Mouse (Mus musculus) embryonic facial prominence, embryonic 12.5 days (tissue): ENCODE measurements around the gene Olfr1325. TPM values are rescaled to one million over a fixed set of nuclear protein-coding genes. Genes with fewer than 3 reads are reported as not detected.
"Not testable (repeated sequence)": the region's sequence is repeated elsewhere in the genome, so short reads cannot be mapped to it uniquely, and the experiment has no call there.

Source experiments
- ATAC-seq: fragments of 200-750 bp; cut with Nextera tagmentation; 2 replicates; pipeline ENCODE4 v1.8.0; 2017; ENCODE audit not compliant: insufficient number of reproducible peaks, insufficient read depth, low FRiP score, low TSS enrichment
- H3K27ac ChIP-seq: fragments of 300-500 bp; sonication (generic); 2 replicates; pipeline ENCODE4 v1.5.1; 2016; ENCODE audit warnings: mild to moderate bottlenecking
- H3K27me3 ChIP-seq: fragments of 300-500 bp; sonication (generic); 2 replicates; pipeline ENCODE4 v1.6.1; 2016; ENCODE audit warnings: mild to moderate bottlenecking, moderate library complexity
- H3K36me3 ChIP-seq: fragments of 300-500 bp; sonication (generic); 2 replicates; pipeline ENCODE4 v1.6.1; 2016; ENCODE audit warnings: mild to moderate bottlenecking
- H3K4me1 ChIP-seq: fragments of 300-500 bp; sonication (generic); 2 replicates; pipeline ENCODE4 v1.6.1; 2016
- H3K4me2 ChIP-seq: fragments of 300-500 bp; sonication (generic); replicated peaks from 2 replicates; pipeline ENCODE4 v1.6.1; 2016; ENCODE audit warnings: mild to moderate bottlenecking, moderate library complexity
- H3K4me3 ChIP-seq: fragments of 300-500 bp; sonication (generic); 2 replicates; pipeline ENCODE4 v1.5.1; 2016; ENCODE audit warnings: mild to moderate bottlenecking
- H3K9ac ChIP-seq: fragments of 300-500 bp; sonication (generic); 2 replicates; pipeline ENCODE4 v1.6.1; 2016; ENCODE audit warnings: mild to moderate bottlenecking, moderate library complexity
- H3K9me3 ChIP-seq: fragments of 300-500 bp; sonication (generic); 2 replicates; pipeline ENCODE4 v1.6.1; 2016; ENCODE audit warnings: mild to moderate bottlenecking, moderate library complexity
- WGBS: fragments of 180-500 bp; shearing (Covaris S2); methylation state at CpG from one replicate; pipeline ENCODE4 v1.1.7; 2016; 5-methylcytosine and 5-hydroxymethylcytosine counted together
- polyA plus RNA-seq: library from polyadenylated mRNA; unstranded; fragments of >200 nt; fragmentation: Nextera tagmentation; extraction: Ambion mirVana; gene quantifications from 2 replicates; pipeline ENCODE4 v1.2.1, GENCODE M21; 2016

The Olfr1325 gene
- not detected in 2 replicates for polyA plus RNA-seq

- Histone ChIP-seq H3K4me3 (no peak within 1 kb of the TSS), H3K36me3 (no peaks in the 10 kb centered on the region), H3K9ac (no peak within 1 kb of the TSS), H3K4me1 (no peaks in the 10 kb centered on the region), H3K9me3 (no peaks in the 10 kb centered on the region), H3K4me2 (no peak within 1 kb of the TSS), H3K27me3 (no peaks in the 10 kb centered on the region), H3K27ac (no peak within 1 kb of the TSS)
- 85% methylated on average over 2 of the region's 2 CpGs for WGBS
- no peak for ATAC-seq
Observed at GRCm38 (mm10) chrX:74592379-74592778, at the start of gene Olfr1325. Olfr1325 (plus strand) TSS chrX:74592679.

- H3K4me1 ChIP-seq: no peaks in the 10 kb centered on the region
- H3K36me3 ChIP-seq: no peaks in the 10 kb centered on the region
- H3K27ac ChIP-seq: no peak within 1 kb of the TSS
- H3K4me3 ChIP-seq: no peak within 1 kb of the TSS
- no peak within 1 kb of the TSS for H3K4me2 ChIP-seq
- no peak for ATAC-seq
- H3K9ac ChIP-seq: no peak within 1 kb of the TSS
- H3K9me3 ChIP-seq: no peaks in the 10 kb centered on the region
- H3K27me3 ChIP-seq: no peaks in the 10 kb centered on the region
Observed at GRCm38 (mm10) chrX:74574788-74575187, 17.7 kb upstream of the Olfr1325 start, which contains the start of gene Olfr1326-ps1. Olfr1326-ps1 (minus strand) TSS chrX:74574888.

- H3K27ac ChIP-seq, H3K36me3 ChIP-seq, H3K27me3 ChIP-seq, H3K4me3 ChIP-seq, H3K9me3 ChIP-seq, H3K4me1 ChIP-seq, ATAC-seq, H3K4me2 ChIP-seq, H3K9ac ChIP-seq: not testable (repeated sequence)
- 63% methylated on average over 2 of the region's 5 CpGs for WGBS
Observed at GRCm38 (mm10) chrX:74645466-74646323, 53.2 kb downstream of the Olfr1325 start, which contains the start of gene Gm5640. Gm5640 (minus strand) TSS chrX:74645635.

DNA sequence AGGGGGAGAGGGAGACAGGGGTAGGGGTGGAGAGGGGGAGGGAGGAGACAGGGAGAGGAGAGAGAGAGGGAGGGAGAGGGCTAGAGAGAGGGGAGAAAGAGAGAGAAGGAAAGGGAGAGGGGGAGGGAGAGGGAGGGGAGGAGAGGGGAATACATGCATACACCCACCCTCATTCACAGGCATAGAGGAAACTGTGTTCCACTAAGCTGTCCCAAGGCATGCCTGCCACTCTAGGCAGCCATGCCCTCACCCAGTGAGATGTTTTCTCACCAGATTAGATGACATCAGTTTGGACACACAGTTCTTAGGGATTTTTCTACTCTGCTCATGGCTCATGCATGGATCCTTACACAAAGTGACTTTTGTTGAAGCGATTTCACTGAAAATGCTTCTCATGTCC, 53.9 kb downstream of the Olfr1325 start:
- not testable (repeated sequence) for H3K36me3 ChIP-seq, H3K4me3 ChIP-seq, H3K9me3 ChIP-seq, H3K27me3 ChIP-seq, ATAC-seq, H3K4me2 ChIP-seq, H3K9ac ChIP-seq, H3K4me1 ChIP-seq, H3K27ac ChIP-seq
- no CpG with 5 or more reads among the region's 1 CpGs for WGBS

Other genes starting within 250 kb of the Olfr1325 start
- 114 and 122 TPM in 2 replicates for gene Lage3, start 239.1 kb upstream of the Olfr1325 start, polyA plus RNA-seq
- 62.1 and 62.2 TPM in 2 replicates for gene Ubl4a, start 219.5 kb upstream of the Olfr1325 start, polyA plus RNA-seq
- gene Slc10a3, start 219.3 kb upstream of the Olfr1325 start, polyA plus RNA-seq: 16.4 and 18.2 TPM in 2 replicates
- 34.2 and 34.3 TPM in 2 replicates for gene Fam3a, start 199.4 kb upstream of the Olfr1325 start, polyA plus RNA-seq
- gene Ikbkg, start 199.4 kb upstream of the Olfr1325 start, polyA plus RNA-seq: 19.4 and 20.0 TPM in 2 replicates
- 47.6 and 51.3 TPM in 2 replicates for gene G6pdx, start 163.5 kb upstream of the Olfr1325 start, polyA plus RNA-seq
- not detected in 2 replicates for gene Gm6880, start 111.3 kb upstream of the Olfr1325 start, polyA plus RNA-seq
- not detected in 2 replicates for gene Olfr1326-ps1, start 17.8 kb upstream of the Olfr1325 start, polyA plus RNA-seq
- 0.10 TPM in 1 of 2 replicates, not detected in the other for gene Gm5640, start 53.0 kb downstream of the Olfr1325 start, polyA plus RNA-seq
- gene Gm6890, start 148.2 kb downstream of the Olfr1325 start, polyA plus RNA-seq: not detected in 2 replicates
- gene Gm5936, start 244.5 kb downstream of the Olfr1325 start, polyA plus RNA-seq: not detected in 2 replicates